Mouse (Mus musculus): ENCODE measurements around the gene Usp32.

GRCm38 (mm10) chr11:84967113-84967512 lies 172.8 kb downstream of the Usp32 start:
- TF ChIP-seq CTCF (IDR thresholded peaks at IDR 0.05; ENCODE audit: insufficient read depth, low read depth, low read length): no peak
- TF ChIP-seq POLR2A (IDR thresholded peaks at IDR 0.05; ENCODE audit: insufficient read depth, low read depth, low read length): no peak
